Mouse (Mus musculus) thymus, adult 2 months (tissue): ENCODE data around the gene Gm12248. TPM values are rescaled to one million over a fixed set of nuclear protein-coding genes. Genes with fewer than 3 reads are reported as not detected.

Experiments used
- DNase-seq: peaks from one replicate; pipeline ENCODE4 v3.0.0; 2021
- H3K27ac ChIP-seq: fragments of 200-500 bp; 2 replicates; pipeline ENCODE4 v1.5.1; 2012; ENCODE audit warnings: low read length, control low read depth; ENCODE audit not compliant: control insufficient read depth, insufficient read depth
- H3K27me3 ChIP-seq: fragments of 200-500 bp; 2 replicates; pipeline ENCODE4 v1.6.1; 2012; ENCODE audit warnings: mild to moderate bottlenecking, low read length, moderate library complexity, mixed read lengths; ENCODE audit not compliant: control insufficient read depth, insufficient read depth
- H3K36me3 ChIP-seq: fragments of 200-500 bp; 2 replicates; pipeline ENCODE4 v1.6.1; 2012; ENCODE audit warnings: mild to moderate bottlenecking, low read length, moderate library complexity; ENCODE audit not compliant: control insufficient read depth, insufficient read depth
- H3K4me1 ChIP-seq: fragments of 200-500 bp; replicated peaks from 2 replicates; pipeline ENCODE4 v1.6.1; 2012; ENCODE audit warnings: low read length; ENCODE audit not compliant: control insufficient read depth, insufficient read depth
- H3K4me3 ChIP-seq: fragments of 200-500 bp; 2 replicates; pipeline ENCODE4 v1.5.1; 2012; ENCODE audit warnings: mild to moderate bottlenecking, low read length, control low read depth, moderate library complexity; ENCODE audit not compliant: control insufficient read depth, insufficient read depth
- CTCF ChIP-seq: fragments of 200-500 bp; IDR thresholded peaks from 2 replicates; pipeline ENCODE4 v1.5.1; 2012; ENCODE audit warnings: mild to moderate bottlenecking, control low read depth, low read length, moderate library complexity, borderline replicate concordance; ENCODE audit not compliant: control insufficient read depth, poor library complexity, insufficient read depth; ENCODE audit errors: extremely low read depth
- POLR2A ChIP-seq: fragments of 200-500 bp; IDR thresholded peaks from 2 replicates; pipeline ENCODE4 v1.6.1; 2012; ENCODE audit warnings: mild to moderate bottlenecking, low read length, control low read depth, moderate library complexity; ENCODE audit not compliant: control insufficient read depth, poor library complexity, insufficient read depth; ENCODE audit errors: extremely low read depth
- WGBS: fragments of 180-500 bp; shearing (Covaris S2); methylation state at CpG from one replicate; pipeline ENCODE4 v1.1.7; 2018; 5-methylcytosine and 5-hydroxymethylcytosine counted together
- polyA plus RNA-seq: library from polyadenylated mRNA; depleted of rRNA; stranded (reverse); fragments of >200 nt; gene quantifications from 2 replicates; pipeline ENCODE4 v1.2.3, GENCODE M21; 2012; rRNA removed

Gene Gm12248
- polyA plus RNA-seq, 1 experiment = 0.59 TPM

DNA sequence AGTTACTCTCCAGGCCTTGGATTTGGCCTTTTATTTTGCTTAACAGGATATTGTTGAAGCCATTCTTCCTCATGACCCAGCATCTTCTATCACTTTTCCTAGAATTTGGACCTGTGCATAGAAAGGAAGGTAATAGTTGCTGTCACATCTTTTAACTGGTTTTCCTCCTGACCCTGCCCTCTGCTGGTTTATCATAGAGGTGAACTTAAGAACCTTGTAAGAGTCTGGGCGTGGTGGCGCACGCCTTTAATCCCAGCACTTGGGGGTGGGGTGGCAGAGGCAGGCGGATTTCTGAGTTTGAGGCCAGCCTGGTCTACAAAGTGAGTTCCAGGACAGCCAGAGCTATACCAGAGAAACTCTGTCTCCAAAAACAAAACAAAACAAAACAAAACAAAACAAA, 74.2 kb downstream of the Gm12248 start:
- 62% methylated on average over 4 of the region's 4 CpGs for WGBS

GRCm38 (mm10) chr11:58018287-58018686, 74.6 kb downstream of the Gm12248 start:
- H3K27me3 ChIP-seq = no peaks in the 10 kb centered on the region
- 43% methylated on average over 2 of the region's 2 CpGs for WGBS
- peaks cover 17% of the 10 kb centered on the region for H3K4me1 ChIP-seq
- TF ChIP-seq CTCF (no peak), POLR2A (no peak)
- H3K36me3 ChIP-seq = no peaks in the 10 kb centered on the region
- no peak for DNase-seq
- H3K27ac ChIP-seq = no peak overlapping the region
- no peak overlapping the region for H3K4me3 ChIP-seq

More for the DNA sequence above, 74.2 kb downstream of the Gm12248 start:
- peaks cover 17% of the 10 kb centered on the region for H3K4me1 ChIP-seq
- H3K27ac ChIP-seq = no peak overlapping the region
- DNase-seq = peak; percentile 33
- no peaks in the 10 kb centered on the region for H3K27me3 ChIP-seq
- TF ChIP-seq CTCF (no peak), POLR2A (no peak)
- H3K4me3 ChIP-seq = no peak overlapping the region
- no peaks in the 10 kb centered on the region for H3K36me3 ChIP-seq

- Histone ChIP-seq H3K27me3 (no peaks in the 10 kb centered on the region), H3K36me3 (no peaks in the 10 kb centered on the region), H3K4me3 (no peak overlapping the region), H3K4me1 (peaks cover 17% of the 10 kb centered on the region), H3K27ac (no peak overlapping the region)
- 43% methylated on average over 1 of the region's 1 CpGs for WGBS
- TF ChIP-seq POLR2A (no peak), CTCF (no peak)
- no peak for DNase-seq
Observed at GRCm38 (mm10) chr11:58017422-58017821, 75.5 kb downstream of the Gm12248 start.

DNA sequence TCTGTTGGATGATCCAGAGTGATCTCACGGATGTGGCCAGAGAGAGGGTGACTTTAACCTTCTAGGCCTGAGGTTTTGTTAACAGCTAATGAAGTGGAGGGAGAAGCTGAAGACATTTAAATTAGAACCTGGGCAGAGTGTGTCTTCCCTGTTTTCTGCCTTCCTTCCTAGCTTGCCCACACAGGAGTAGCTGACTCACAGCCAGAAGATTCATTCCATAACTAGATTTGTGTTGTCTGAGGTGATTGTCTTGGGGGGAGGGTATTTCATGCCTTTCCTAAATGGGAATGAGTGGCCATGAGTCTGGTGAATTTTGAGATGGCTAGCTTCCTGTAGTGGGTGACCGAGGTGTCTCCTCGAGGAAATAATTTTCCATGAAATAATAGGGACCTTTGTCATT, 76.6 kb downstream of the Gm12248 start:
- Histone ChIP-seq H3K36me3 (no peaks in the 10 kb centered on the region), H3K27ac (no peak overlapping the region), H3K27me3 (no peaks in the 10 kb centered on the region), H3K4me1 (peaks cover 18% of the 10 kb centered on the region), H3K4me3 (no peak overlapping the region)
- 86% methylated on average over 3 of the region's 3 CpGs for WGBS
- DNase-seq = no peak
- TF ChIP-seq CTCF = no peak
- TF ChIP-seq POLR2A = no peak

- TF ChIP-seq POLR2A (no peak), CTCF (no peak)
- H3K36me3 ChIP-seq = no peaks in the 10 kb centered on the region
- H3K27ac ChIP-seq = no peak overlapping the region
- peaks cover 17% of the 10 kb centered on the region for H3K4me1 ChIP-seq
- 81% methylated on average over 2 of the region's 2 CpGs for WGBS
- no peaks in the 10 kb centered on the region for H3K27me3 ChIP-seq
- no peak for DNase-seq
- no peak overlapping the region for H3K4me3 ChIP-seq
Observed at GRCm38 (mm10) chr11:58015339-58015738, 77.6 kb downstream of the Gm12248 start.

GRCm38 (mm10) chr11:58014604-58015003, 78.3 kb downstream of the Gm12248 start:
- H3K27ac ChIP-seq = no peak overlapping the region
- TF ChIP-seq CTCF = no peak
- TF ChIP-seq POLR2A = no peak
- no peaks in the 10 kb centered on the region for H3K36me3 ChIP-seq
- 49% methylated on average over 1 of the region's 1 CpGs for WGBS
- H3K4me1 ChIP-seq = peaks cover 17% of the 10 kb centered on the region
- no peak overlapping the region for H3K4me3 ChIP-seq
- no peaks in the 10 kb centered on the region for H3K27me3 ChIP-seq
- no peak for DNase-seq

Other genes with a start within 250 kb of the Gm12248 start
- gene Larp1, start 84.1 kb downstream of the Gm12248 start, polyA plus RNA-seq = 54.4 and 64.4 TPM in 2 replicates
- 158 and 192 TPM in 2 replicates for gene Cnot8, start 11.0 kb upstream of the Gm12248 start, polyA plus RNA-seq
- gene Gemin5, start 75.4 kb upstream of the Gm12248 start, polyA plus RNA-seq = 20.4 and 21.8 TPM in 2 replicates
- 41.3 and 42.0 TPM in 2 replicates for gene Mrpl22, start 78.5 kb upstream of the Gm12248 start, polyA plus RNA-seq
- 58.1 and 60.9 TPM in 2 replicates for gene Igtp, start 106.4 kb upstream of the Gm12248 start, polyA plus RNA-seq
- gene Irgm2, start 106.5 kb upstream of the Gm12248 start, polyA plus RNA-seq = 17.1 and 20.1 TPM in 2 replicates
- gene 4930438A08Rik, start 181.7 kb upstream of the Gm12248 start, polyA plus RNA-seq = 0.07 and 0.29 TPM in 2 replicates
- gene Zfp692, start 213.9 kb upstream of the Gm12248 start, polyA plus RNA-seq = 42.1 and 49.7 TPM in 2 replicates
- 54.1 and 54.5 TPM in 2 replicates for gene Zfp672, start 237.2 kb upstream of the Gm12248 start, polyA plus RNA-seq
- gene Sh3bp5l, start 237.6 kb upstream of the Gm12248 start, polyA plus RNA-seq = 41.3 and 43.3 TPM in 2 replicates